Mouse (Mus musculus) ES-CJ7 (cell line): ENCODE results near the gene Tacr1.
"Not testable (repeated sequence)": the region's sequence is repeated elsewhere in the genome, so short reads cannot be mapped to it uniquely, and the experiment has no call there.

ENCODE experiments used
- DNase-seq: peaks from one replicate; pipeline ENCODE4 v3.0.0; 2011; ENCODE audit warnings: low read depth, low spot score

The Tacr1 gene

DNA sequence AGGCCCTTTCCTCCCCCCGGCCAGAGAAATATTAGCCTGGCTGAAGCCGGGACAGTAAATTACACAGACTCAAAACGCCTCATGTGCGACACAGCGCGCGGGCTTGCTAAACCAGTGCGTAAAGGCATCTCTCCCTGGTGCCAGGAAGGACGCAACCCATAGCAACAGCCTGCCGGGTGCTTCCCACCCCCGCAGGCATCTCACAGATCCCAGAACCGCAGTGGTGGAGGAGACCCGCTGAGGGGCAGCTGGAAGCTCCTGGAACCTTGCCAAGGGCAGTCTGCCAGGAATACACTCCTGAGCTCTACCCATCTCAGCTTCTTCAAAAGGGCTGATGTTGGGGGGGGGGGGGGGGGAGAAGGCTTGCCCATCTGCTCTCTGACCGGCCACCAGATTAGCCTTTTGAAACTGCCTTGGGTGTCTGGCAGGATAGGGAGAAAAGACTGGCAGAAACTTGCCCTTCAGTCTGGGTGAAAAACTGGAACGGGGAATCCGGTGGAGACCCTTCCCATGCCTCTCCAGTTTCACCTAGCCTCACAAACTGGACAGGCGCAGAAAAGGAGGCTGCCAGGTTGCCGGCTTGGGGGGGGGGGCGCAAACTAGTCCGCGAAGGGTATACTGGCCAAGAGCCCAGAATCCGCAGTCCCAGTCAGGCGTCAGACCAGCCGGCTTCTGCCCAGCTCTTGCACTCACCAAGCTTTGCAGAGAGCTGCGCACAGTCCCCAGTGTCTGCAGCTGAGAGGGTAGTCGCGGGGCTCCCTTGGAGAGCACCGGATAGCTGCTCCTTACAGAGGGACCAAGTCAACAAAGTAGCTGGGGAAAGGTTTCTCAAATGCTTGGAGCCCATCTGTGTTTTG is at the start of gene Tacr1:
TSS of gene Tacr1 (plus strand) at position 740 of the 857 bp plus-strand sequence.
- peak; percentile 33 for DNase-seq

DNA sequence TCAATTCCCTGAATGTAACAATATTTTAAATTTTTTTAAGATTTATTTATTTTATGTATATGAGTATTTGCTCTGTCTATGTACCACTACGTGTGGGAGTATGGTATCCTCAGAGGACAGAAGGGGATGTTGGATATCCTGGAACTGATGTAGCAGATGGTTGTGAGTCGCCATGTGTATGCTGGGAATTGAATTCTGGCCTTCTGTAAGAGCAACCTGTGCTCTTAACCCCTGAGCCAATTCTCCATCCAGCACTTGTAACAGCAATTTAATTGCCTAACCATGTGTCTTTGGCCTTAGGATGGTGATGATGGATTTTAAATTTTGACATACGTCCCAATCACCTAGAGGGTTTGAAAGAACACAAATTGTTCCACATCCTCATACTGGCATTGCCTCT is 26.0 kb upstream of the Tacr1 start:
- no peak for DNase-seq

DNA sequence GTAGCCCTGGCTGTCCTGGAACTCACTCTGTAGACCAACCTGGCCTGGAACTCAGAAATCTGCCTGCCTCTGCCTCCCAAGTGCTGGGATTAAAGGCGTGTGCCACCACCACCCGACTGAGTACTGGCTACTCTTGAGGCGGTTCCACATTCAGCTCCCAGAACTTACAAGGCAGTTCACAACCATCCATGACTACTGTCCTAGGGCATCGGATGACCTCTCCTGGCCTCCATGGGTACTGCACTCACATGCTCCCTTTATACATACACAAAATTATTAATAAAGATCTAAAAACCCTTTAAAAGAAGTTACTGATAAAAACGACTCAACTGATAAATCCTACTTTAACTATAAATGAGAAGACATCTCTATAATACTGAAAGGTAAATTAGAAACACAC is 18.6 kb upstream of the Tacr1 start:
- peak; percentile 53 for DNase-seq

DNA sequence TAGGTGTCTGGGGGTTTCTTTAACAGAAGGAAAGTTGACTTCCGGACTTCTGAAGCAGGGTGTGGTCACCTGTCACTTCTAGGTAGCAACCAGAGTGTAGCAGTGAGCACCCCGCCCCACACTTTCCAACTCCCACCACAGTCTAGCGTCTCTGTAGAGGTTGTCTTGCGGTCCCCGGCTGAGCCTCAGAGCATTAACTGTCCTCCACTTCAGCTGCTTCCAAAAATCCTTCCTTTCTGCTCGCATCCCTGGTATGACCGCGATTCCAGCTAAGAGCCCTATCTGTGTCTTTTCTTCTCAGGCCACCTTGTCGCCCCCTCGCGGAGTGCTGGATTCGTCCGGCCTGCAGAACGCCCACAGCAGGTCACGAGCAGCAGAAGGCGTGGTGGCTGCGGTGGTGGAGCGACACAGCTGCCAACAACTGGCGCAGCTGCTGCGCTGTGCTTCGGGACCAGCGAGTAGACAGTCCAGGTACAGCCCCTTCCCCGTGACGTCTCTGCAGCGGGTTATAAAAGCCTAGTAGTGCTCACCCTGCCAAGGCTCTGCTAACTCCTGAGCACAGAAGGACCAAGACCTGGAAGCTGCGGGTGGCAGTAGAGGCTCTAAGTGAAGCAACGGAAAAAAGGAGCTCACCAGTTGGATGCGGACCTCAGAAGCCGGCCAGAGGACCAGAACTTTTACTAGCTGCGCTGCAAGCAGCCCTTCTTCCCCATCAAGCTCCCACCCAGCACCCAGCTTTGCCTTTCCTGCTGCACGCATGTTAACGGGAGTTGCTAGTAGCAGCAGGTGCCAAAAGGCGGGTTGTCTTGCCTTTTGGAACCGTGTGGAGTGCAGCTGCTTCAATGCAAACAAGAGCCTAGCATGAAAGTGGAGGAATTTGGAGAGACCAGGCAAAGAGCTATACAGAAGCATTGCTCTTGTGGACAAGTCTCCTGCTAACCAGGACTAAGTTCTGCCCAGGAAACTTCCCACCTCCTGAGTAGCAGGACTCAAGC is 664 bp downstream of the Tacr1 start:
- peak; percentile 61 for DNase-seq

DNA sequence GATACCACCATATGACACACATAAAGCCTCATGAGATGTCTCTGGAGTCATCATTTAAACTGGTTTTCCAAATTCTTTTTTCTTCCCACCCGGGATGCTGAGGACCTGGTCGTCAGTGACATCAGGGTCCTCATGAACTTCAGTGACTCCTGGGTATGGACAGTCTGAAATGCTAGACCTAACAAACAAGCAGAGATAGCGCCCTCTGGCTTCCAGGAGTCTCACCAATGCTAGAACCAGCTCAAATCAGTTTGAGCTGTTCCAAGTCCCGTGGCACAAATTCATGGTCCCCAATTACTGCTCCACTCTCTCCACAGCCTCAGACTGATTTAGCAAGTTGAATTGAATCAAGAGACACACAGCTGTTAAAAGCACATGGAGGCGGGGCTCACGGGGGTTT is 16.2 kb downstream of the Tacr1 start:
- DNase-seq = peak; percentile 67

DNA sequence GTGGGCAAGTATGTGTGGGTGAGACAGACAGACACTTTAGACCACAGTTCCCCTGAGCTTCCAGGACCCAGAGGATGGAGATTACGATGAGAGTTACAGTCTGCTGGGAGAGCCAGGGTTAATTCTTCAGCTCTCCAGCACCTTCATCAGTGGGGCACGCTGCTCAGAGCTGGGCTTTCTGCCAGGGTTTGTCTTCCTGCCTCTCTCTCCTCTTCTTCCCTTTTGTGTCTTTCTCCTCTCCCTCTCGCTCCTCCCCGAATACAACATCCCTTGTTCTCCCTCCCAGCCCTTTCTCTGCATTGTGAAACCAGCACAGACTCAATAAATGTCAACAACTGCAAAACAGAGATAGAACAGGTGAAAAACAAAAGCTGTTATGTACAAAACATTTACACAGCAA is 18.1 kb downstream of the Tacr1 start:
- DNase-seq = no peak

DNA sequence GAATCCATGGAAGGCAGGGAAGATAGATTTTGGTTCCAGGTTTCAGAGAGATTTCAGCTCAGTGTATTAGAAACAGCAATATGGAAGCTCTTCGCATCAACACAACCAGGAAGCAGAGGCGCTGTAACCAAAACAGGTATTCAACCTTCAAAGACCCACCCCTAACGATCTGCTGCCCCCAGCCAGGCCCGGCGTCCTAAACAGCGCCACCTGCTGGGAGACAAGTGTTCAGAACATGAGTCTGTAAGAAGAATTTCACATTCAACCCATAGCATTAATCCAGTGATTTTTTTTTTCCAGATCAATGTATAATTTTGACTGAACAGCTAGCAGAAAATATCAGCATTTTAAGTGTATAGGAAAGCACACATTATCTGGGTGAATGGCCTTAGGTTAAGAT is 26.8 kb downstream of the Tacr1 start:
- DNase-seq = peak; percentile 71

DNA sequence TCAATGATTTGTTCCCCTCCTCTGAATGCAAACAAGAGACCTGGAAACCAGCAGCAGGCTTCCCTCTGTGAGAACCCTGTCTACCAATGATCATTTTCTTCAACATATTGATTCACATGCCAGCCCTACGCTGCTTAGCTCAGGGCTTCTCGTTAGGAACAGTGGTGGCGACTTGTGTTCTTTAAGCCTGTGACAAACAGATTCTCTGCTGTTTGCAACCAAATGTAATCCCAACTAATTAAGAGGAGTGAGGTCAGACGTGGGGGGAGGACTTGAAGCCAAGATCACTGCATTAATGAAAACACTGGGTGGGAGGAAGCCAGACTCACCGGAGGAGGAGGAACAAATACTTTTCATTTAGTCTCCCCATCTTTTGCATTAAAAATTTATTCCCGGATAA is 27.6 kb downstream of the Tacr1 start:
- DNase-seq = no peak

DNA sequence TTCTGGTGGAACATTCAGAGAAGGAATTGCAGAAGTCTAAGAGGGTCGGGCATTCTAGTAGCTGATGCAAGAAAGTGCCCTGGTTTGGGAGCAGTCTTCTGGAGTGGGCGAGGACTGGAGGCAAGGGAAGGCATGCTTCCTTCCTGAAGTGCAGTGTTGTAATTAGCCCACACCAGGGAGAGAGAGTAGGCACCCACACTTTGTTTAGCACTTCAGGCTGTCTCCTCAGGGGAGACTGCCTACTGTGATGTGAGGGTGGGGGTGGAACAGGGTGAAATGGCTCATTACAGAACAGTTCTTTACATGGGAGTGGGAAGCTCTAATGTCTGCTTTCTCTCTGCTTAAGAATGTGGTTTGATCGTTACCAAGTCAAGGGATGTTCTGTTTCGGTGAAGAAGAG is 35.0 kb downstream of the Tacr1 start:
- no peak for DNase-seq

DNA sequence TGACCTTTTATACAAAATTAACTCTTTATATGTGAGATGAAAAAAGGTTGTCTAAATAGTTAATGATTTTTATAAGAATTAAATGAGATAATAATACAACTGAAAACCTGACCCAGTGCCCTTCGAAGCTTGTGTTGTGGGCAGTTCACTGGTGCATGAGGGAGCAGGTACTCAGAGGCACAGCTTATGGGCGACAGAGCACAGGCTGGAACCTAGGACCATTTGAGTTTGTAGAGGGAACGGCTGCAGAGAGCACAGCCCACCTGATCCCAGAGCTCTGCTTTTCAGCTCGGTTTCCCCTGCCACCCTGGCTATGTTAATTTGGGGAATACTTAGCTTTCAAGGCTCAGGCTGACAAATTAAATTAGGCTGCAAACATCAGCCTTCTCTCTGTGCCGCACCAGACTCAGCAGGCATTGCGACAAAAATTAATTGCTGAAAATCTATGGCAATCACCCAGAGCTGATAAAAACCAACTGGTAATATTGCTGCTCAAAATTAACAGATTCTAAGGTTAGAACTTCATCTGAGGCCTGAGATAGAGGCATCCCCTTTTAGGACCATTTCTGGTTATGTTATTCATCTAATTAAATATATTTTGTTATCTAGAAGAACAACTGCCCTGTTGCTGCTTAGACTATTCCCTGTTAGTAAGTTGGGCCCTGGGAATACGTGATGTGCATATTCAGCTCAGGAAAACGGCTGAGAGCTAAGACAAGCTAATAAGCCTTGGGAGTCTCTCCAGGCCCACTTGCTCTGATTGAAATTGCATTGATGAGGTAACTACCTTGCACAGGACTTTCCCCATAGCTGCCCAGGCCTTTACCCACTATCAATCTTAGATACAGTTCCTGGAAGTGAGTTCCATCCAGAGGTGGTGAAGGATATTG is 50.3 kb downstream of the Tacr1 start:
- not testable (repeated sequence) for DNase-seq

DNA sequence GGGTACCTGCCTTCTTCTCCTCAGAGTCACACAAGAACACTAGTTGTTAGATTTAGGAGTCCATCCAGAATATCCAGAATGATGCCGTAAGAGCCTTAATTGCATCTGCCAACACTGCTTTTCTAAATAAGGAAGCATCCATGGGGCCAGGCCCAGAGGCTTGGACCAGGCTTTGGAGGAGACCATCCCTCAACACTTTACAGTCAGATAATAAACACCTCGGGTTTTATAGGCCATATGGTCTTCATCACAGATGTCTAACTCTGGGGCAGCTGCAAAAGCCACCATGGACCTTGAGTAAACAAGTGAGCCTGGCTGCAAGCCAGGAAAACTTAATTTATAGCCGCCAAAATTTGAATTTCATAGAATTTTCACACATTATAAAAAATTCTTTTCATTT is 53.1 kb downstream of the Tacr1 start:
- DNase-seq = no peak

DNA sequence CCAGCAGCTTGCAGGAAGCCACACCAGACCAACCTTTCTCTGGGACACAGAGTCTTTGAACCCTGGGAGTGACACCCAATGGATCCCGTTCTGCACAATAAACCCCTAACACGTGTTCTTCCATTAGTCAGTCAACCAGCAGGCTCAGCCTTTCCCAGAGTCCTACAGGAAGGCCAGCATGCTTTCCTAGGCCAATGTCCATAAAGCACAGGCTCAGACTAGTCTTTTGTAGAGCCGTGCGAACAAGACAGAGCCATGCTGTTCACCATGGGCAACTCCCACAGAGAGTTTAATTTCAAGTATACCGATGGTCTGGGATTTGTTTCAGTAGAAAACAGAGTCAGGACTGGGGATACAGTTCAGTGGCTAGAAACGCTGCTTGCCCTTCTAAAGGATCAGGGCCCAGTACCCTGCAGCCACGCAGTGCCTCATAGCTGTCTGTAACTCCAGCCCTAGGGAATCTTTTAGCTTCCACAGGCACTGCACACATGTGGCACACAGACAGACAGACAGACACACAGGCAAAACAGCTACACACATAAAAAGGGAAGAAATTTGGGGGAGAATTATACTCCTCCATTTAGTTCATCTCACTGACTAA is 55.1 kb downstream of the Tacr1 start:
- no peak for DNase-seq

DNA sequence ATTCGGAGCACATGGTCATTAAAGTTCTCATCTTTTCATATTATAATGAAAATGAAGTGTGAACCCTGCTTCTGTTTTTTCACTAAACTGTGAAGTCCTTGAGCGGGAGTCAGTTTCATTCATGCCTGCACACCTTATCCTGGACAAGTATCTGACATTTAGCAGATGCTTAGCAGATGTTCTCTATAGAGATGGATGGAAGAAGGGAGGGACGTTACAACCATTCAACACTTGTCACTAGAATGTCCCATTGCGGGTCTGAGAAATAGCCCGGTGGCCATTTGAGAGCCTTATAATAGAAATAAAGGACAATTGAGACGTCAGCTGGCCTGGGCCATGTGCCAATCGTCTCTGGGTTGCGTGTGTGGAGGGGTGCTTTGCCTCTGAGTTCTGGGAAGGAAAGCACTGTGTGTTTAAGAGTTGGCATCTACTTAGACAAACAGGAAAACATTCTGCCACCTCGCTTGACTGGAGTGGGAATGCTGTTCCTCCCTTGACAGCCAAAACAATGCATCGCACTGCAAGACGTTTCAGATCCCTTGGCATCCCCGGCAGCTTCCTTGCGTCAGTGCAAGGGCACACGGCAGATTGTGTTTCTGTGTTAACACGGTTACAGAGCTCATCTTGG is 56.7 kb downstream of the Tacr1 start:
- DNase-seq = no peak

DNA sequence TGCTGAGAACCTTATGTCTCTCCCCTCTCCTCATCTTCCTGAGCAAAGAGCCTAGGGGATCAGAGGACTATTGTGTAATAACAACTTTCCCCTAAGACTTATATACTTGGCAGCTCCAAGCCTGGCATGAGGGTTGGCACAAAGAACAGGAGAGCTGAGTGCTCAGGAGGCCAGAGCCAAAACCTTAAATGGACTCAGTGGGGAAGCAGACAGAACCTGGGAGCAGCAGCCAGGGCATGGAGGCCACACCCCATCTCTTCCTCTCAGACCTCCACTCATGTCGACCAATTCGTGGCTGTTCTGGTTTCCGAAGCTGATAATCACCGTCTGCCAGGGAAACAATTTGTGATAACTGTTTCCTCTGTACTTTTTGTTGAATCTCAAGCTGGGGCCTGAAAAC is 61.0 kb downstream of the Tacr1 start:
- DNase-seq = no peak

DNA sequence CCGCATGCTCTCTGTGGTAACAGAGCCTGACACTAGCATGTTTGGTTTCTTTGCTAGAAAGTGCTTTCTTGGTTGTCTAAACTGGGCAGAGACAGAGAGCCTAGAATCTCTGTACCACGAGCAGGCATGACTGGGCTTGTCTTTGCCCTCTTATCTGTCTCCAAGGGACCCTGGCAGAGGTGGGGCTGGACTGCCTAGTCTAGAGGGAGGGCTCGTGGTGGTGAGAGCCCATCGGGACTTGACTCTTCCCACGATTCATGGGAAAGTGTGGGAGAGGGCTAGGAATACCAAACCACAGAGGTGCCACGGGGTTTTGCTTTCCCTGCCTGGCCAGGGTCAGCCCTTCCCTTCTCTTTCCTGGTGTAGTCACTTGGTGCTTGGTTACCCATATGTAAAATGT is 72.3 kb downstream of the Tacr1 start:
- DNase-seq = no peak

DNA sequence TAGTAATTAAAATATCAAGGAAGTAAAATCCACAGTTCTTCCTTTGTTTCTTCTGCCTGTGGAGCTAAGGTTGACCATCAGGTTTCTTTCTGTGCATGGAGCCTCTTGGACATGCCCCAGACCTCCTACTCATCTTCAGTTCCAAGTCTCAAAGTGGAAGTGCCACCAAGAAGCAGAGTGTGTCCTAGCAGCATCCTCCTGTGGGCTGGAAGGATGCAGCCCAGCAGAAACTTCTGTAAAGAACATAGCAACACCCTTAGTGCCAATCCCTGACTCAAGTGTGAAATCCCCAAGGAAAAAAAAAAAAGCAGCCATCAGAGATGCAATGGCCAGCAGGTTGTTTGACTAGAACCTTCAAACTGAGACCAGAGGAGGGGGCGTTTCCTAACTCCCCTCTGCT is 81.7 kb downstream of the Tacr1 start:
- DNase-seq = no peak

DNA sequence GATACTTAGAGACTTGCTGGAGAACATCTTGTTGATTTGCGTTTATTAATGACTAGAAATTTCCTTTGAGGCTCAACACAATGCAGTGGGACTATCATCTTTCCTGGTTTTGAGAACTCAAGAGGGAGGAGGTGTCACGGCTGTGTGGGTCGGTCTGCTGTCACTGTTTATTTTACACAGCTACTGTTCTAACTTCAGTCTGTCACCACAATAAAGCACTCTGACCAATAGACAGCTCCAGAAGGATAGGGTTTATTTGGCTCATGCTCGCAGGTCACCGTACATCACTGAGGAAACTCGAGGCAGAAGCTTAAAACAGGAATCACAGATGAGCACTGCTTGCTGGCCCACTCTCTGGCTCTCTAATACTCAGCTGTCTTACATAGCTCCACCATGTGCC is 92.3 kb downstream of the Tacr1 start:
- DNase-seq = no peak

DNA sequence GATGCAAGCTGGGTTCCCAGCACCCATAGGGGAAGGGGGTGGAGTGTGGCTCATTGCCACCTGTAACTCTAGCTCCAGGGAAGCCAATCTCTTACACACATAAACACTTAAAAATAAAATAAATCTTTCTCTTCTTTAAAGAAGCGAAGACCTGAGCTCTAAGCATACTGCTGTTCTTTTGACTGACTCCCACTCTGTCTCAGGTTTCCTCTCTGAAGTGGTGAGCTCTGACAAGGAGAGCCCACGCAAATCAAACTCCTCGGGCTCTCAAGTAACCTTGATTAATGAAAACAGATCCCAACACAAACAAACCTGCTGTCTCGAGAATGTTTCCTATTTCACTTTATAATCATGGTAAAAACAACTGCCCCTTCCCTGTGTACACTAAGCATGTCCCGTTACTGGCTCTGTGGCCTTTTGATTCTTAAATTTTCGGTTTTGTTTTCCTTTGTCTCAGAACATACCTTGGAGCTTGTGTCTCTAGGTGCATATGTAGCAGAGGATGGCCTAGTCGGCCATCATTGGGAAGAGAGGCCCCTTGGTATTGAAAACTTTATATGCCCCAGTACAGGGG is 108.8 kb downstream of the Tacr1 start:
- no peak for DNase-seq

DNA sequence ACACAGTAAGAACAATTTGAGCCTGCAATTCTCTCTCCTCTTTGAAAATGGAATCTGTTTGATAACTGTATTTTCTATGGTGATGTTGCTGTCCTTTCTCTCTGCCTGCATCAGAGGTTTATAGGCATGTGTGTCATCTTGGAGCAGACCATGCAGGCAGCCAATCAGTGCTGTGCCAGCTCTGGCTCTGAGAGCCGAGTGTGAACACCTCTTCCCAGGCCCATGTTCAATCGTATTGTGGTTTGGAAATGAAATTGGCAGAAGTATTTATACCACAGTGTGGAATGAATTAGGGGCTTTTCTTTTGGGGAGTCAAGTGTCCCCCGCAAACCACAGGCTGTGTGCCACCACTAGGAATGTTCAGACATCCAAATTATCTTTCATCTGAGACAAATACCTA is 117.5 kb downstream of the Tacr1 start:
- no peak for DNase-seq

DNA sequence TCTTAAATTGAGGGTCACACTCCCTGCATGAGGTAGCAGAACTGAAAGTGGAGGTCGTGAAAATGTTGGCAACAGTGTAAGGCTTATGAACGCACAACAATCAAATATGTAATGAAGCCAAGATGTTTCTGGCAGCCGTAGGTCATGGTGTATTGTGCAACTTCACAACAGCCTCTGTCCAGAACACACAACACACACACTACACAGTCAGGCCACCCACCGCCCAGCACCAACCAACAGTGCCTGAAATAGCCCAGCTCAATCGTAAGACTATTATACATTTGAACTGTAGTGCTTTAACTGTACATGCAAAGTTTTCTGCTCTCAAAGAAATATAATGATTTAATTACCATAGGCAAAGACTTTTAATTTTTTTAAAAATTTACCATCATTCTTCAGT is 120.4 kb downstream of the Tacr1 start:
- DNase-seq = no peak
